Mouse (Mus musculus): ENCODE measurements around the gene Nop56.

- TF ChIP-seq POLR2A (IDR thresholded peaks at IDR 0.05; ENCODE audit: insufficient read length, low read depth) (no peak), E2F4 (IDR thresholded peaks at IDR 0.05; ENCODE audit: insufficient read depth) (no peak), MAX (IDR thresholded peaks at IDR 0.05; ENCODE audit: low read depth) (no peak)
Observed at GRCm38 (mm10) chr2:130303014-130303413, 28.8 kb downstream of the Nop56 start.
